Comparison of ENCODE assay signal across 28 mouse cellular contexts in the genomic region with DNA sequence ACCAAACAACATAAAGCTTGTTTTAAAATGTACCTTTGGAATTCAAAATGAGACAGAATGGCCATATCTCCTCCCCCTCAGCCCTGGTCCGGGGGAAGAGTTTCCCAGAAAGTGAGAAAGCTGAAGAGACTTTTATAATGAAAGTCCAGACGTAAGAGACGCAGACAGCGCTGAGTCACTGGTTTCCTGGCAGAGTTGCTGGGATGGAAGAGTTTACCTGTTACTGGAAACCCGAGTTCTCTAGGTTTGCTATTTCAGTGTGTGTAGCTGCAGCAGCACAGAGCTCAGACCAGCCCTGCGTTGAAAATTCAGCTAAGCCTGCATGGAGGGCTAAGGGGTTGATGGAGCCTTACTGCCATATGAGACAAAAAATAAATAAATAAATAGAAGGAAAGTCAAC. TPM values are rescaled to one million over a fixed set of nuclear protein-coding genes. Genes with fewer than 3 reads are reported as not detected.
DNase-seq lines count a peak whose midpoint lies in the region; ATAC-seq and TF ChIP-seq lines count a peak whose summit lies in the region.
"Had no signal": no experiment of that assay in that cellular context is flagged by ENCODE, and none has a peak within 500 bp of the region (broad histone marks: within the 10 kb centered on the region; RNA-seq: fewer than 3 reads in every experiment).

No protein-coding gene starts in this region.

- H3K4me3 ChIP-seq in megakaryocyte, embryonic 14.5 days (replicated peaks), result peak overlapping the region; percentile 38
- H3K4me3 ChIP-seq in embryonic fibroblast, embryonic 13.5 days (ENCODE audit: insufficient read depth, low read length), result no peak overlapping the region
- H3K4me3 ChIP-seq: forebrain, embryonic 10.5 days; forebrain, embryonic 15.5 days; kidney, embryonic 15.5 days; layer of hippocampus, adult 2 months; liver, embryonic 12.5 days; midbrain, embryonic 15.5 days; neural tube, embryonic 15.5 days had no signal

- peak; percentile 60 for ATAC-seq in frontal cortex, adult (ENCODE audit: low TSS enrichment)
- ATAC-seq in megakaryocyte, adult 5-6 weeks (ENCODE audit: poor library complexity, severe bottlenecking), result no peak
- ATAC-seq in CD4-positive, CD25-positive, alpha-beta regulatory T cell, adult 4 months, result no peak
- ATAC-seq: activated CD4-positive, CD25-positive, alpha-beta regulatory T cell, adult 4 months; forebrain, embryonic 15.5 days; hindbrain, embryonic 16.5 days; liver, embryonic 12.5 days; liver, postnatal 0 days; midbrain, embryonic 15.5 days had no signal

- H3K27ac ChIP-seq in embryonic fibroblast, embryonic 13.5 days (ENCODE audit: insufficient read depth, low read length), result peak overlapping the region; percentile 69
- H3K27ac ChIP-seq: forebrain, embryonic 10.5 days; forebrain, embryonic 15.5 days; kidney, embryonic 15.5 days; layer of hippocampus, adult 2 months; liver, embryonic 12.5 days; midbrain, embryonic 15.5 days; neural tube, embryonic 15.5 days had no signal

- TF ChIP-seq CTCF in embryonic fibroblast, embryonic 13.5 days (IDR thresholded peaks at IDR 0.05; ENCODE audit: borderline replicate concordance, insufficient read depth, low read length), result no peak

- peaks cover 50% of the 10 kb centered on the region for H3K4me1 ChIP-seq in megakaryocyte, embryonic 14.5 days
- peaks cover 6% of the 10 kb centered on the region for H3K4me1 ChIP-seq in embryonic fibroblast, embryonic 13.5 days (ENCODE audit: control insufficient read depth, insufficient read depth, low read length)
- H3K4me1 ChIP-seq: forebrain, embryonic 15.5 days; kidney, embryonic 15.5 days; liver, embryonic 12.5 days; midbrain, embryonic 15.5 days; neural tube, embryonic 15.5 days had no signal

- no peaks in the 10 kb centered on the region for H3K9me3 ChIP-seq in megakaryocyte, embryonic 14.5 days
- H3K9me3 ChIP-seq: forebrain, embryonic 10.5 days; forebrain, embryonic 15.5 days; kidney, embryonic 15.5 days; liver, embryonic 12.5 days; midbrain, embryonic 15.5 days; neural tube, embryonic 15.5 days had no signal

- no peak for DNase-seq in frontal cortex, postnatal 10 days (ENCODE audit: low spot score in 2 of 2)
- peak; percentile 52 for DNase-seq in 3T3-L1 (ENCODE audit: low read depth, low spot score)
- no peak for DNase-seq in heart, postnatal 10 days
- DNase-seq: adrenal gland, adult 2 months; adrenal gland, postnatal 36 days; cerebellum, adult 2 months; cerebellum, postnatal 14 days; kidney, adult 18-20 months; kidney, postnatal 36 days; left cerebral cortex, postnatal 4 days; liver, postnatal 0 days; lung, postnatal 36 days had no signal

- intact Hi-C loops in heart, postnatal 10 days (cut with DNase I), result no loop called here

- no peaks in the 10 kb centered on the region for H3K27me3 ChIP-seq in megakaryocyte, embryonic 14.5 days (replicated peaks)
- H3K27me3 ChIP-seq: forebrain, embryonic 15.5 days; kidney, embryonic 15.5 days; midbrain, embryonic 15.5 days; neural tube, embryonic 15.5 days had no signal

- peaks cover 42% of the 10 kb centered on the region for H3K36me3 ChIP-seq in megakaryocyte, embryonic 14.5 days (replicated peaks; ENCODE audit: low read length)
- H3K36me3 ChIP-seq: kidney, embryonic 15.5 days; liver, embryonic 12.5 days had no signal

- TF ChIP-seq POLR2A in embryonic fibroblast, embryonic 13.5 days (IDR thresholded peaks at IDR 0.05; ENCODE audit: low read depth, low read length), result no peak

RNA-seq across cellular contexts. Expression of gene Slc12a3, which starts 6.0 kb away (rescaled TPM):
- polyA plus RNA-seq in megakaryocyte, embryonic 14.5 days (2012; ENCODE audit: insufficient read depth, low replicate concordance), result not detected in 2 replicates
- total RNA-seq in megakaryocyte, adult 5-6 weeks (2015), result 0.25 and 0.34 TPM in 2 replicates
- total RNA-seq in megakaryocyte, adult 5-6 weeks (2017), result 0.16 TPM in 1 of 2 replicates, not detected in the other
- polyA plus RNA-seq in embryonic fibroblast, embryonic 13.5 days (2011; ENCODE audit: insufficient read length, low read depth, missing spikeins), result 0.13 TPM in 1 of 2 replicates, not detected in the other
- under 1 TPM in 1 of 2 experiments, not detected in 1; 0.19 TPM for polyA plus RNA-seq in CD4-positive, CD25-positive, alpha-beta regulatory T cell, adult 4 months (2017; shearing (Covaris generic))
- under 1 TPM in 1 of 2 experiments, not detected in 1; 0.38 TPM for total RNA-seq in heart, postnatal 10 days (2021)
- total RNA-seq: adrenal gland, postnatal 36 days had no signal
- polyA plus RNA-seq: activated CD4-positive, CD25-positive, alpha-beta regulatory T cell, adult 4 months; adrenal gland, adult 2 months; forebrain, embryonic 10.5 days; forebrain, embryonic 15.5 days; heart, embryonic 14.5 days; liver, embryonic 12.5 days; stomach, embryonic 14.5 days had no signal
